Mouse (Mus musculus) thymus, postnatal 0 days (tissue): ENCODE data around the gene Aspdh. TPM values are rescaled to one million over a fixed set of nuclear protein-coding genes. Genes with fewer than 3 reads are reported as not detected.
A peak's percentile ranks its signal among the peaks of the same experiment; 100 is the strongest.

Experiments
- DNase-seq: peaks from one replicate; pipeline ENCODE4 v3.0.0-alpha.2; 2015; ENCODE audit warnings: low spot score
- microRNA-seq: library from miRNA; unstranded; fragments of <30 nt; microRNA quantifications from one replicate; pipeline ENCODE4, GENCODE M21; 2016; ENCODE audit warnings: borderline number of aligned reads
- polyA plus RNA-seq: library from polyadenylated mRNA; unstranded; fragments of >200 nt; fragmentation: Nextera tagmentation; extraction: Ambion mirVana; gene quantifications from 2 replicates; pipeline ENCODE4 v1.2.1, GENCODE M21; 2015

Aspdh gene
- polyA plus RNA-seq, 1 experiment from 2014 or later = not detected

DNA sequence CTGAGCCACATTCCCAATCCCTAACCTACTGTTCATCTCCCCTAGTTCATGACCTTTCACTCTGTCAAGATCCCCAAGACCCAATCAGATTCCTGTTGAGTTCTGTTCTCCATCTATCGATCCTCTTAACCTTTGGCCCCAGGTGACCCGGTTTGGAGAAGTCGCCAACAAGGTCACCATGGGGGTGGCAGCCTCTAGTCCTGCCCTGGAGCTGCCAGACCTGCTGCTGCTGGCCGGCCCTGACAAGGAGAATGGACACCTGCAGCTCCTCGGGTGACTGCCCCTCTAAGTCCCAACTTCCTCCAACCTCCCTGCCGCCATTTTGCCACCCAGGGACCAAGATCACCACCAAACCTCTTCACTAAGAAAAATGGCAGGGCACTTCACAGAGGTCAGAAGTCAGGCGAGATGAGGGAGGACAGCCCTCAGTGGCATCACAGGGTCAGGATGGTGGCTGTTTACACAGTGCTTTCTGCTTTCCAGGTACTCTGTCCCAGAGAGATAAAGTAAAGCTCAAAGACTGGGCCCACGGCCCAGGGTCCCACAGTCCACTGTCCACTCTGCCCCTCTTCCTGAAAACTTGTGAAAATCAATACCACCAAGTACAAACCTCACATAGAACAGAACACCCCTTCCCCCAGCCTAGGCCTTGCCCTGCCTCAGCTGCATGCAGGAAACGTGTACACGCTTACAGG lies 32.3 kb downstream of the Aspdh start:
- DNase-seq = no peak

DNA sequence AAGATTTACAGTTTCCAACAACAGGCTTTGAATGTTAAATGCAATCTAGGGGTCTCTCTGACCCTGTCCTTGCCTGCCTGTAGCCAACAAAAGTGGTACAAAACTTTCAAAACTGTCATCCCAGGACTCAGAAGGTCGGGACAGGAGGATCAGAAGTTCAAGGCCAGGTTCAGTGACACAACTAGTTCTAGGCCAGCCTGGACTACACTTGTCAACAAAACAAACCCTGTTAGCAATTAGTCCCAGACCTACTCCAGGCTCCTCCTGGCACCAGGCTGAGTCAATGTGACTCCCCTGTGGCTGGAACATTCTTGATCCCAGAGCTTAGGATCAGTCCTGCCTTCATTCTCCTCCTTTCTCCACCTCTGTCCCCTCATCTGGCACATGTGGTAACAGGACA lies 33.7 kb downstream of the Aspdh start:
- DNase-seq = no peak

DNA sequence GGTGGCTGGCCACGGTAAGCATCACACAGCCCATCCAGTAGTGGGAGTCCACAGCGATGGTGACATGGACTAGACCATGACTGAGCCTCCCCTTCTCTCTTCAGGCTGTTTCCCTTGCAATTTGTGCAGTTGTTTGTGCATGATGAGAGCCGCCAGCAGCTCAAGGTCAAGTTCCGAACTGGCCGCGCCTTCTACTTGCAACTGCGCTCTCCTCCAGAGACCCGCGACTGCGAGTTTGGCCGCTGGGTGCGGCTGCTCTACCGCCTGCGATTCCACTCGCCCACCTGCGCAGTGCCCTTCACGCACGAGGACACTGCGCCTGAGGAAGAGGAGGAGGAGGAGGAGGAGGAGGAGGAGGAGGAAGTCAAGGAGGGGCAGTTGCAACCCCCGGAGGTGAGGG lies 34.9 kb downstream of the Aspdh start:
- no peak for DNase-seq

DNA sequence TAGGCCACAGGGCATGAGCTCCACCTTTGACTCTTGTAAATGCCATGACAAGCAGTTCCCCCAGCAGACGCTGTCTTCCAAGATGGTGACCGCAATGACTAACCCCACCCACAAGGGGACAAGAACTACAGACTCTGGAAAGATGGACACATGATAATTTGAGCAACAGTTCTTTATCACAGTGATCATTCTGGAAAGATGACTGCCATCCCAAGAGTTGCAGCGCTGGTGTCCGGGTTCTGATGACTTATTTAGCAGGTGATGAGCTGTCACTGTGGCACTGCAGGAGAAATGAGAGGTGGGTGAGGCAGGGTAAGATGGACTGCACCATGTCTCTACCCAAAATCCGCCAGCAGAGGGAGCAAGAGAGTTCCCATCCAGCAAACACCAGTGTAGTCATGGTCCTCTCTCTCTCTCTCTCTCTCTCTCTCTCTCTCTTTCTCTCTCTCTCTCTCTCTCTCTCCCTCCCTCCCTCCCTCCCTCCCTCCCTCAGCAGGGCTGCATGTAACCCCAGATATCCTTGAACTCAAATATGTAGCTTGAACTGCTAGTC lies 36.4 kb downstream of the Aspdh start:
- peak; percentile 79 for DNase-seq

DNA sequence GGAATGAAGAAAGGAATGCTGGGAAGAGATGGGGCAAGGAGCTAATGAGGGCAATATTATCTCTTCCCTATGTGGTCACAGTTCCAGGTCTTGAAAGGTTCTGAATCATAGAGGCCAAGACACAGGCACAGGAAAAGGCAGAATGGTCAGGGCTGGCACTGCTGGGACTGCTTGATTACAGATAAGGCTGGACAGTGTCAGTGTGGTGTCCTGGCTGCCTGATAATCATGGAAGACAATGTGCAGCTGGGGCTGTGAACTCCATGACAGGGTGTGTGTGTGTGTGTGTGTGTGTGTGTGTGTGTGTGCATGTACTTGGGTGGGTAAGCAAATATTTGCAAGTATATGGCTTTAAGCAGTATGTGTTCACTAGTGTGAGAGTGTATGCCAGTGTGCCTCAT lies 42.3 kb downstream of the Aspdh start:
- no peak for DNase-seq

Small RNAs within 50 kb of the gene (microRNA-seq; reads per million reads assigned to microRNA genes)
- not detected for gene Mir7052

Other genes with a start within 250 kb of the Aspdh start
- gene Klk1b5, start 249.4 kb upstream of the Aspdh start, polyA plus RNA-seq = 0.10 TPM in 1 of 2 replicates, not detected in the other
- 2.2 and 3.8 TPM in 2 replicates for gene Klk1, start 240.0 kb upstream of the Aspdh start, polyA plus RNA-seq
- not detected in 2 replicates for gene Gm36864, start 229.2 kb upstream of the Aspdh start, polyA plus RNA-seq
- gene 1700028J19Rik, start 218.7 kb upstream of the Aspdh start, polyA plus RNA-seq = 0.81 and 1.3 TPM in 2 replicates
- gene 2410002F23Rik, start 218.7 kb upstream of the Aspdh start, polyA plus RNA-seq = 76.8 and 86.3 TPM in 2 replicates
- gene Acp4, start 208.0 kb upstream of the Aspdh start, polyA plus RNA-seq = 0.14 TPM in 2 replicates
- gene Gm15517, start 203.9 kb upstream of the Aspdh start, polyA plus RNA-seq = not detected in 2 replicates
- 3.7 and 4.0 TPM in 2 replicates for gene Clec11a, start 158.5 kb upstream of the Aspdh start, polyA plus RNA-seq
- 0.14 and 0.29 TPM in 2 replicates for gene Shank1, start 155.1 kb upstream of the Aspdh start, polyA plus RNA-seq
- 0.26 and 0.38 TPM in 2 replicates for gene Syt3, start 81.3 kb upstream of the Aspdh start, polyA plus RNA-seq
- 0.59 and 0.90 TPM in 2 replicates for gene 1700008O03Rik, start 79.6 kb upstream of the Aspdh start, polyA plus RNA-seq
- 0.05 TPM in 1 of 2 replicates, not detected in the other for gene Lrrc4b, start 36.4 kb upstream of the Aspdh start, polyA plus RNA-seq
- 30.6 and 37.4 TPM in 2 replicates for gene Josd2, start 2.6 kb downstream of the Aspdh start, polyA plus RNA-seq
- gene Emc10, start 31.1 kb downstream of the Aspdh start, polyA plus RNA-seq = 83.8 and 85.5 TPM in 2 replicates
- 9.5 and 13.4 TPM in 2 replicates for gene Fam71e1, start 31.2 kb downstream of the Aspdh start, polyA plus RNA-seq
- gene Mybpc2, start 59.3 kb downstream of the Aspdh start, polyA plus RNA-seq = 0.55 TPM in 2 replicates
- gene Spib, start 66.7 kb downstream of the Aspdh start, polyA plus RNA-seq = 16.3 and 17.7 TPM in 2 replicates
- gene Pold1, start 83.5 kb downstream of the Aspdh start, polyA plus RNA-seq = 104 and 118 TPM in 2 replicates
- gene Nr1h2, start 88.6 kb downstream of the Aspdh start, polyA plus RNA-seq = 96.9 and 101 TPM in 2 replicates
- gene Napsa, start 107.0 kb downstream of the Aspdh start, polyA plus RNA-seq = 11.1 and 11.3 TPM in 2 replicates
- 0.03 TPM in 1 of 2 replicates, not detected in the other for gene Kcnc3, start 125.3 kb downstream of the Aspdh start, polyA plus RNA-seq
- 0.66 and 1.0 TPM in 2 replicates for gene Myh14, start 205.5 kb downstream of the Aspdh start, polyA plus RNA-seq
- not detected in 2 replicates for gene Izumo2, start 243.4 kb downstream of the Aspdh start, polyA plus RNA-seq